Mouse (Mus musculus): ENCODE measurements around the gene Tnip1.

GRCm38 (mm10) chr11:55004970-55005502, 42.3 kb upstream of the Tnip1 start:
- TF ChIP-seq CTCF (IDR thresholded peaks at IDR 0.05) (no peak), EP300 (IDR thresholded peaks at IDR 0.05) (no peak)

All from lung, postnatal 0 days (tissue).